Mouse (Mus musculus) lung, postnatal 0 days (tissue): ENCODE measurements around the gene Prickle2. TPM values are rescaled to one million over a fixed set of nuclear protein-coding genes. Genes with fewer than 3 reads are reported as not detected.

ENCODE experiments used
- ATAC-seq: fragments of 200-750 bp; cut with Nextera tagmentation; 2 replicates; pipeline ENCODE4 v1.8.0; 2017; ENCODE audit warnings: moderate library complexity
- DNase-seq: peaks from one replicate; pipeline ENCODE4 v3.0.0-alpha.2; 2016; ENCODE audit warnings: low spot score
- H3K27ac ChIP-seq: fragments of 300-500 bp; sonication (generic); 2 replicates; pipeline ENCODE4 v1.5.1; 2014; ENCODE audit warnings: antibody characterized with exemption, mild to moderate bottlenecking, low read length, mixed read lengths
- H3K27me3 ChIP-seq: fragments of 300-500 bp; sonication (generic); replicated peaks from 2 replicates; pipeline ENCODE4 v1.6.1; 2014; ENCODE audit warnings: low read length, mixed read lengths; ENCODE audit not compliant: insufficient read depth
- H3K36me3 ChIP-seq: fragments of 300-500 bp; sonication (generic); 2 replicates; pipeline ENCODE4 v1.6.1; 2014; ENCODE audit warnings: low read length, mixed read lengths; ENCODE audit not compliant: insufficient read depth
- H3K4me1 ChIP-seq: fragments of 300-500 bp; sonication (generic); 2 replicates; pipeline ENCODE4 v1.6.1; 2014; ENCODE audit warnings: antibody characterized with exemption, low read depth, low read length, mixed read lengths; ENCODE audit not compliant: insufficient read depth
- H3K4me2 ChIP-seq: fragments of 300-500 bp; sonication (generic); replicated peaks from 2 replicates; pipeline ENCODE4 v1.6.1; 2014; ENCODE audit warnings: low read depth, mild to moderate bottlenecking, low read length, moderate library complexity, mixed read lengths
- H3K4me3 ChIP-seq: fragments of 300-500 bp; sonication (generic); 2 replicates; pipeline ENCODE4 v1.5.1; 2014; ENCODE audit warnings: low read depth, low read length
- H3K9ac ChIP-seq: fragments of 300-500 bp; sonication (generic); replicated peaks from 2 replicates; pipeline ENCODE4 v1.6.1; 2014; ENCODE audit warnings: low read depth, mild to moderate bottlenecking
- H3K9me3 ChIP-seq: fragments of 300-500 bp; sonication (generic); 2 replicates; pipeline ENCODE4 v1.6.1; 2016; ENCODE audit warnings: low read length, mixed read lengths
- CTCF ChIP-seq: IDR thresholded peaks from 2 replicates; pipeline ENCODE4 v1.5.1; 2016; ENCODE audit warnings: antibody characterized with exemption, mild to moderate bottlenecking
- EP300 ChIP-seq: IDR thresholded peaks from 2 replicates; pipeline ENCODE4 v1.6.1; 2016; ENCODE audit warnings: antibody characterized with exemption, mild to moderate bottlenecking, control low read depth
- WGBS: fragments of 180-500 bp; shearing (Covaris S2); extraction: QIAGEN DNeasy Blood & Tissue Kit; methylation state at CpG from one replicate; pipeline ENCODE4 v1.1.7; 2014; 5-methylcytosine and 5-hydroxymethylcytosine counted together
- polyA plus RNA-seq: library from polyadenylated mRNA; unstranded; fragments of >200 nt; fragmentation: Nextera tagmentation; extraction: Ambion mirVana; gene quantifications from 2 replicates; pipeline ENCODE4 v1.2.1, GENCODE M21; 2015

Gene Prickle2
- polyA plus RNA-seq, 1 experiment from 2014 or later: 7.0 TPM

- peak; percentile 81 for DNase-seq
- Histone ChIP-seq H3K9me3 (no peaks in the 10 kb centered on the region), H3K4me3 (peak overlapping the region; percentile 36), H3K36me3 (no peaks in the 10 kb centered on the region), H3K9ac (0 out of 2 replicates have a peak overlapping the region, but pooled peaks have one; percentile 27), H3K27ac (peak overlapping the region; percentile 79), H3K4me1 (no peaks in the 10 kb centered on the region), H3K27me3 (no peaks in the 10 kb centered on the region), H3K4me2 (peak overlapping the region; percentile 54)
- 3% methylated on average over 21 of the region's 21 CpGs for WGBS
- peak; percentile 87 for ATAC-seq
- TF ChIP-seq EP300 (no peak), CTCF (no peak)
These were observed 224.8 kb downstream of the Prickle2 start for GRCm38 (mm10) chr6:92480941-92481689.

GRCm38 (mm10) chr6:92478612-92479011, 227.3 kb downstream of the Prickle2 start:
- H3K9me3 ChIP-seq: no peaks in the 10 kb centered on the region
- no peaks in the 10 kb centered on the region for H3K27me3 ChIP-seq
- no peak for TF ChIP-seq EP300
- no peak for TF ChIP-seq CTCF
- H3K9ac ChIP-seq: no peak overlapping the region
- no peaks in the 10 kb centered on the region for H3K36me3 ChIP-seq
- no peaks in the 10 kb centered on the region for H3K4me1 ChIP-seq
- H3K27ac ChIP-seq: no peak overlapping the region
- H3K4me3 ChIP-seq: no peak overlapping the region
- DNase-seq: no peak
- no peak for ATAC-seq
- H3K4me2 ChIP-seq: peak overlapping the region; percentile 33; the same call in 1 of the 2 replicates
- 100% methylated on average over 1 of the region's 1 CpGs for WGBS

- H3K9ac ChIP-seq: no peak overlapping the region
- 88% methylated on average over 2 of the region's 2 CpGs for WGBS
- H3K27me3 ChIP-seq: no peaks in the 10 kb centered on the region
- H3K4me1 ChIP-seq: no peaks in the 10 kb centered on the region
- H3K9me3 ChIP-seq: no peaks in the 10 kb centered on the region
- no peaks in the 10 kb centered on the region for H3K36me3 ChIP-seq
- DNase-seq: peak; percentile 70
- TF ChIP-seq CTCF (peak; percentile 70), EP300 (no peak)
- no peak overlapping the region for H3K27ac ChIP-seq
- ATAC-seq: no peak
- no peak overlapping the region for H3K4me2 ChIP-seq
- no peak overlapping the region for H3K4me3 ChIP-seq
These were observed 228.3 kb downstream of the Prickle2 start for GRCm38 (mm10) chr6:92477621-92478020.

GRCm38 (mm10) chr6:92469456-92469855, 236.5 kb downstream of the Prickle2 start:
- no peaks in the 10 kb centered on the region for H3K9me3 ChIP-seq
- no peak for ATAC-seq
- peak overlapping the region; percentile 64; the same call in 1 of the 2 replicates for H3K27ac ChIP-seq
- H3K36me3 ChIP-seq: no peaks in the 10 kb centered on the region
- WGBS: 62% methylated on average over 4 of the region's 4 CpGs
- H3K4me3 ChIP-seq: no peak overlapping the region
- H3K9ac ChIP-seq: no peak overlapping the region
- no peak for DNase-seq
- TF ChIP-seq CTCF: no peak
- no peak for TF ChIP-seq EP300
- no peak overlapping the region for H3K4me2 ChIP-seq
- no peaks in the 10 kb centered on the region for H3K27me3 ChIP-seq
- H3K4me1 ChIP-seq: peaks cover 16% of the 10 kb centered on the region; the same call in 1 of the 2 replicates

GRCm38 (mm10) chr6:92468892-92469291, 237.1 kb downstream of the Prickle2 start:
- Histone ChIP-seq H3K36me3 (no peaks in the 10 kb centered on the region), H3K27me3 (no peaks in the 10 kb centered on the region), H3K27ac (peak overlapping the region; percentile 64), H3K9me3 (no peaks in the 10 kb centered on the region), H3K4me3 (no peak overlapping the region), H3K9ac (no peak overlapping the region), H3K4me1 (peaks cover 21% of the 10 kb centered on the region; the same call in 1 of the 2 replicates), H3K4me2 (no peak overlapping the region)
- no peak for TF ChIP-seq CTCF
- WGBS: 50% methylated on average over 4 of the region's 4 CpGs
- ATAC-seq (no peak), DNase-seq (no peak)

GRCm38 (mm10) chr6:92468383-92468791, 237.6 kb downstream of the Prickle2 start:
- WGBS: 26% methylated on average over 3 of the region's 3 CpGs
- Histone ChIP-seq H3K4me3 (no peak overlapping the region), H3K4me1 (peaks cover 26% of the 10 kb centered on the region; the same call in 1 of the 2 replicates), H3K36me3 (no peaks in the 10 kb centered on the region), H3K4me2 (no peak overlapping the region), H3K9me3 (no peaks in the 10 kb centered on the region), H3K27me3 (no peaks in the 10 kb centered on the region), H3K27ac (peak overlapping the region; percentile 64), H3K9ac (no peak overlapping the region)
- peak; percentile 54 for ATAC-seq
- TF ChIP-seq EP300 (peak; percentile 64), CTCF (no peak)
- peak; percentile 75 for DNase-seq
